Mouse (Mus musculus): ENCODE measurements around the gene Notch4. TPM values are rescaled to one million over a fixed set of nuclear protein-coding genes. Genes with fewer than 3 reads are reported as not detected.
A peak's percentile ranks its signal among the peaks of the same experiment; 100 is the strongest.
"Not testable (repeated sequence)": the region's sequence is repeated elsewhere in the genome, so short reads cannot be mapped to it uniquely, and the experiment has no call there.

Notch4 gene
- 8.7 and 10.0 TPM in 2 replicates for polyA plus RNA-seq (2016; fragmentation: Nextera tagmentation; extraction: Ambion mirVana)

DNA sequence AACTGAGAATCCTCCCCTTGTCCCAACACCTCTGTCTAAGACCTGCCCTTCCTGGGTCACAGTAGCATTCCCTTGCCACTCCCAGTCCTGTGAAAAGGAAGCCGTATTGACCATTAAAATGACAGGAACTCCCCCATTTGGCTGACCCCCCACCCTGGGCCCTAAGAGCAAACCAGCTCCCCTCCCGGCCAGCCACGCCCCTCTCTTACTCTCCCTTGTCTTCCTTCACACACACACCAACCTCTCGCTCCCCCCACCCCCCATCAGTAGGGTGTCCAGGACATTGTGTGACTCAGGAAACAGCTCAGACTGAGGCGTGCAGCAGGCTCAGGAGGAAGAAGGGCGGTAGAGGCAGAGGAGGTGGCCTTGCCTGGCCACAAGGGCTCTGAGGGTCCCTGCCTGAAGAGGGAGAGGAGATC, at the start of gene Notch4:
Gene Notch4 (plus strand): TSS at position 266 of the 419 bp plus-strand sequence.
- H3K27me3 ChIP-seq (ENCODE audit: low read depth, poor library complexity, severe bottlenecking): no peaks in the 10 kb centered on the region
- peaks cover 15% of the 10 kb centered on the region for H3K4me1 ChIP-seq
- peak within 1 kb of the TSS; percentile 63 for H3K27ac ChIP-seq (replicated peaks)
- no peaks in the 10 kb centered on the region for H3K36me3 ChIP-seq
- WGBS: 12% methylated on average over 6 of the region's 6 CpGs
- H3K9me3 ChIP-seq (replicated peaks): no peaks in the 10 kb centered on the region
- DNase-seq (ENCODE audit: low spot score): no peak
- peak within 1 kb of the TSS; percentile 20 for H3K4me3 ChIP-seq

DNA sequence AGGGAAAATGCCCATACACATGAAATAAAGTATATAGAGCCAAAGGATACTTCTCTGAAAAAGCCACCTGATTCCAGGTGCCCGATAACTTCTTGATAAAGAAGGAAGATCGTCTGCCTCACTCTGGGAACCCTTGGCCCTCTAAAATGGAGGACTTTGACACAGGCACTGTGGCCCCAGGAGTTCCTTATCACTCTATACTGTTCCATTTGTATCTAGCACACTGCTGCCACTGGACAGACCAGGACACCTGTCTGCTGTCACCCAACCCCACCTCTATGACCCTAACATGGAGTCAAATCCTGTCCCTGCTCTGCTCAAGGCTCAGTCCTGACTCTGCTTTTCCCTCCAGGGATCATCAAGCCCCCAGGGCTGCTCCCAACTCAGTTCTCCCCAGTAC, 47.6 kb upstream of the Notch4 start:
- H3K9me3 ChIP-seq (replicated peaks): no peaks in the 10 kb centered on the region
- no peak overlapping the region for H3K27ac ChIP-seq (replicated peaks)
- no peaks in the 10 kb centered on the region for H3K27me3 ChIP-seq (ENCODE audit: low read depth, poor library complexity, severe bottlenecking)
- no peaks in the 10 kb centered on the region for H3K36me3 ChIP-seq
- WGBS: 87% methylated on average over 2 of the region's 2 CpGs
- no peaks in the 10 kb centered on the region for H3K4me1 ChIP-seq
- no peak overlapping the region for H3K4me3 ChIP-seq
- no peak for DNase-seq (ENCODE audit: low spot score)

DNA sequence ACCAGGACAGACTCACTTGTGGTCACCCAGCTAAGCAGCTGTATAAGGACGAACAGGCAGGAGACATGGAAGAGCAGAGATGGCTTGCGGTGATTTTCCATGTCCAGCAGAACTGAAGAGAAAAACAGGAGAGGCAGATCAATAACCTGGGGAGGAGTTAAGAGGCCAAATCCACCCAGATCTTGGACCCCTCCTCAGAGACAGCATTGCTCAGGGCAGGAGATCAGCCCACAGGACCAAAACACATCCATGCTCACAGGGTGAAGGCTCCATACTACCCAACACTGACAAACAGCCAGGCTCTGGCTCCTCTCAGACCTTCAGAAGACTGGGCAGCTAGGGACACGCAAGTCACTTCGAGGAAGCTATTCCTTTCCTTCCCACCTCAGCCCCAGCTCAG, 46.8 kb upstream of the Notch4 start, which contains the start of gene Btnl6:
Gene Btnl6 (minus strand): TSS at position 101 of the 400 bp plus-strand sequence.
- Histone ChIP-seq H3K36me3 (no peaks in the 10 kb centered on the region), H3K27ac (replicated peaks) (no peak within 1 kb of the TSS), H3K4me1 (no peaks in the 10 kb centered on the region), H3K27me3 (ENCODE audit: low read depth, poor library complexity, severe bottlenecking) (no peaks in the 10 kb centered on the region), H3K9me3 (replicated peaks) (no peaks in the 10 kb centered on the region), H3K4me3 (no peak within 1 kb of the TSS)
- WGBS: 84% methylated on average over 4 of the region's 4 CpGs
- no peak for DNase-seq (ENCODE audit: low spot score)

DNA sequence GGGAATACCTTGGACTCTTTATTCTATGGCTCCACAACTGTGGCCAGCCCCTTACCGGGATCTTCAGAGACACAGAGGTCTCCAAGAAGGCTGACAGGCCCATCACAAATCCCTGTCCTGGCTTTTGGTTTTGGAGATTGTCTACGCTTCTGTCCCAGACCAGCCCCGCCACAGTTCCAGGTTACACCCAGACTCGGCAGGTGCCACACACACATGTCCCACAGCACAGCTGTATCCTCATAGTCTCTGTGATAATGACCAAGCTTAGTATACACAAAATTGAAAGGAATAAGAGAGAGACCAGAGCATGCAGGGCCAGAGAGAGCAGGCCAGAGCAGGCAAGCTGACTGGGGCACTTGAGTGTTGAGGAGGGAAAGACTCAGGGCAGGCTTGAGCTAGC, 46.3 kb upstream of the Notch4 start:
- Histone ChIP-seq H3K9me3 (replicated peaks) (no peaks in the 10 kb centered on the region), H3K27ac (replicated peaks) (no peak overlapping the region), H3K36me3 (no peaks in the 10 kb centered on the region), H3K4me3 (no peak overlapping the region), H3K27me3 (ENCODE audit: low read depth, poor library complexity, severe bottlenecking) (no peaks in the 10 kb centered on the region), H3K4me1 (no peaks in the 10 kb centered on the region)
- WGBS: 88% methylated on average over 4 of the region's 4 CpGs
- no peak for DNase-seq (ENCODE audit: low spot score)

DNA sequence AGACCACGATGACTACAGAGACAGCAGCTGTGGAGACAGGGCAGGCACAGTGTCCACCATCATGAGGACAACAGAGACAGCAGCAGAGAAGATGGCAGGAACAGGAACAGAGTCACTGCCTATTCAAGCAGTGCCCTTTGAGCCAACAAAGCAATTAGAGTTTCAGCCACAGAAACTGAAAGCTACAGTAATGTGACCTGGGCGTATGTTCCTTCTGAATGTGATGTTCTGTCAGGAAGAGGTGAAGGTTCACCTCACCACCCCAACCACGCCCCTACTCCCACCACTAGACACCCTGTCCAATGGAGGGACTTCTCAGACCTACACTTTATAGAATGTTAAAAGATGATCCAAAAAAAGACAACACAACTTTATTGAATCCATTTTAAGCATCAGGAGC, 45.5 kb upstream of the Notch4 start:
- not testable (repeated sequence) for H3K4me1 ChIP-seq; H3K4me3 ChIP-seq; H3K27me3 ChIP-seq (ENCODE audit: low read depth, poor library complexity, severe bottlenecking); H3K27ac ChIP-seq (replicated peaks); H3K9me3 ChIP-seq (replicated peaks); H3K36me3 ChIP-seq; DNase-seq (ENCODE audit: low spot score)
- WGBS: 63% methylated on average over 3 of the region's 3 CpGs

DNA sequence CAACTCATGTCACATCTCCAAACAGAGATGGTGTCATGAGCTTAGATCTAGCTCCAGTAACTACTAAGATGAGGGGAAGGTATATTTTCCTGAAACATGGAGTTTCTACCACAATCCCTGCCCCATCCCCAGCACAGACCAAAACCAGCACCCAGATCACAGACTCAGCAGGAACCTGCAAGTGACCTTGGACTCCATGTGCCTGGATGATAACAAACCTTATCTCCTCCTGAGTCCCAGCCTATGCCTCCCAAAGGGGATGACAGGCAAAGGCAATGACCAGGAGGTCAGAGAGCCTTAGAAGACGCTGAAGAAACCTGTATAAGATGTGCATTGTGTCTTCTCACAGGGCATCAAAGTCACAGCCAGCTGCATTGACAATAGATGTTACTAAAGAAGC, 45.1 kb upstream of the Notch4 start:
- no peak overlapping the region for H3K4me3 ChIP-seq
- no peaks in the 10 kb centered on the region for H3K4me1 ChIP-seq

DNA sequence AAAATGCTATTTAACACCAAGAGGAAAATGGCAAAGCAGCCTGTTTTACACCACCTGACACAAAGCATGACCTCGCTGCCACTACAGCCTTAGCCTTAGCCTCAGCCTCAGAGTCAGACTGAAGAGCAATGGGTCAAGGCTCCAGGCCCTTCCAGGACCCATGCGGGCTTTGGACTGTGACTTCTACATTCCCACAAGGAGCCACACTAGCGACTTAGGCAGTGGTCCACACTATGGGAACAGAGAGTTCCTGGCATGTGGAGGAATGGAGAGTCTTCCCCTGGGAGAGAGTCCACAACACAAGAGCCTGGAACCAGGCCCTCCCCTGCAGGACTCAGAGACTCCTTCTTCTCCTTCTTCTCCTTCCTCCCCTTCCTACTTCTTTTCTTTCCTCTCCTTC, 31.4 kb upstream of the Notch4 start:
- no peak for DNase-seq (ENCODE audit: low spot score)
- no peak overlapping the region for H3K4me3 ChIP-seq
- 84% methylated on average over 3 of the region's 3 CpGs for WGBS
- H3K9me3 ChIP-seq (replicated peaks): no peaks in the 10 kb centered on the region
- no peaks in the 10 kb centered on the region for H3K36me3 ChIP-seq
- H3K4me1 ChIP-seq: no peaks in the 10 kb centered on the region
- H3K27me3 ChIP-seq (ENCODE audit: low read depth, poor library complexity, severe bottlenecking): no peaks in the 10 kb centered on the region
- H3K27ac ChIP-seq (replicated peaks): no peak overlapping the region

More for the DNA sequence above, 45.1 kb upstream of the Notch4 start:
- Histone ChIP-seq H3K27ac (replicated peaks) (no peak overlapping the region), H3K27me3 (ENCODE audit: low read depth, poor library complexity, severe bottlenecking) (no peaks in the 10 kb centered on the region), H3K9me3 (replicated peaks) (no peaks in the 10 kb centered on the region), H3K36me3 (no peaks in the 10 kb centered on the region)
- DNase-seq (ENCODE audit: low spot score): no peak
- WGBS: 74% methylated on average over 1 of the region's 1 CpGs

DNA sequence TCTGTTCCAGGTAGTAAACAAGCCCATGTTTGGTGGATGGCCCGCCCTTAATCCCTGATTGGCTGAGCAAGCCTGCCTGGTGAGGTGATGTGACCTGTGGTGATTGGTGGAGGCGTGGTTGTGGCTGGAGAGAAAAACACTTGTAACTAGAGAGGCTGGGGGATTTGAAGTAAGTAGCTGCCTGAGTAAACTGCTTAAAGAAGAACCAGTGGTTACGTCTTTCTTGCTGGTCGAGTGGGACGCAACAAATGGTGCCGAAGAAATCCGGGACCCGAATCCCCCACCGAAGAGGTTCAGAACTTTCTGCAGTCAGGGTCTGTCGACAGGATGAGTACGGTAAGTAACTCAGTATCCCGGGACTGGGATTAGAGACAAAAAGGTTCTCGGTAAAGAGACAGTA, 20.5 kb upstream of the Notch4 start:
- H3K27ac ChIP-seq (replicated peaks); DNase-seq (ENCODE audit: low spot score); H3K36me3 ChIP-seq; H3K9me3 ChIP-seq (replicated peaks); H3K27me3 ChIP-seq (ENCODE audit: low read depth, poor library complexity, severe bottlenecking); H3K4me3 ChIP-seq; H3K4me1 ChIP-seq: not testable (repeated sequence)
- 92% methylated on average over 13 of the region's 13 CpGs for WGBS

DNA sequence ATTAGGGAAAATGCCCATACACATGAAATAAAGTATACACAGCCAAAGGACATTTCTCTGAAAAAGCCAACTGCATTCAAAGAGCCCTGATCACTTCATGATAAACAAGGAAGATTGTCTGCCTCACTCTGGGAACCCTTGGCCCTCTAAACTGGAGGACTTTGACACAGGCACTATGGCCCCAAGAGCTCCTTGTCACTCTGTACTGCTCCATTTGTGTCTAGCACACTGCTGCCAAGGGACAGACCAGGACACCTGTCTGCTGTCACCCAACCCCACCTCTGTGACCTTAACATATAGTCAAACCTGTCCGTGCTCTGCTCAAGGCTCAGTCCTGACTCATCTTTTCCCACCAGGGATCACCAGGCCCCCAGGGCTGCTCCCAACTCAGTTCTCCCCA, 17.3 kb upstream of the Notch4 start:
- H3K27me3 ChIP-seq (ENCODE audit: low read depth, poor library complexity, severe bottlenecking): no peaks in the 10 kb centered on the region
- WGBS: 96% methylated on average over 1 of the region's 1 CpGs
- no peaks in the 10 kb centered on the region for H3K4me1 ChIP-seq
- no peaks in the 10 kb centered on the region for H3K9me3 ChIP-seq (replicated peaks)
- no peaks in the 10 kb centered on the region for H3K36me3 ChIP-seq
- no peak for DNase-seq (ENCODE audit: low spot score)
- no peak overlapping the region for H3K27ac ChIP-seq (replicated peaks)
- no peak overlapping the region for H3K4me3 ChIP-seq

DNA sequence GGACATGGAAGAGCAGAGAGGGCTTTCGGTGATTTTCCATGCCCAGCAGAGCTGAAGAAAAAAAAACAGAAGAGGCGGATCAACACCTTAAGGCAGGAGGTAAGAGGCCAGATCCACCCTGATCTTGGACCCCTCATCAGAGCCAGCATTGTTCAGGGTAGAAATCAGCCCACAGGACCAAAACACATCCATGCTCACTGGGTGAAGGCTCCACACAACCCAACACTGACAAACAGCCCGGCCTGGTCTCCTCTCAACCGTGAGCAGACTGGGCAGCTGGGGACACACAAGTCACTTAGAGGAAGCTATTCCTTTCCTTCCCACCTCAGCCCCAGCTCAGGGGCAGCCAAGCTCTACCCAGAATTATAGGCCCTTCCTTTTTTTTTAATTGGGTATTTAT, 16.5 kb upstream of the Notch4 start:
- DNase-seq (ENCODE audit: low spot score): no peak
- Histone ChIP-seq H3K27ac (replicated peaks) (no peak overlapping the region), H3K9me3 (replicated peaks) (no peaks in the 10 kb centered on the region), H3K27me3 (ENCODE audit: low read depth, poor library complexity, severe bottlenecking) (no peaks in the 10 kb centered on the region), H3K4me1 (no peaks in the 10 kb centered on the region), H3K36me3 (no peaks in the 10 kb centered on the region), H3K4me3 (no peak overlapping the region)
- 92% methylated on average over 4 of the region's 4 CpGs for WGBS

DNA sequence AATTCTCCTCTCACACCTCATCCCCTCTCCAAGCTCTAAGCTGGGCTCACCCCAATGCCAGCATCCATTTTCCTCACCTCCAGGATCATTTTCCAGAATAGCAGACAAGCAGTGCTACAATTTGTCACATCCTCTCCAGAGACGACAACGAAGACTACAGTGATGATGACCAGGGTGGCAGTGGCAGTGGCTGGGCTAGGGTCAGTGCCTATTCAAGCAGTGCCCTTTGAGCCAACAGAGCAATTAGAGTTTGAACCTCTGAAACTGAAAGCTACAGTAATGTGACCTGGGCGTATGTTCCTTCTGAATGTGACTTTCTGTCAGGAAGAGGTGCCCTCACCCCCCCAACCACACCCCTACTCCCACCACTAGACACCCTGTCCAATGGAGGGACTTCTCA, 14.9 kb upstream of the Notch4 start:
- 92% methylated on average over 3 of the region's 3 CpGs for WGBS

DNA sequence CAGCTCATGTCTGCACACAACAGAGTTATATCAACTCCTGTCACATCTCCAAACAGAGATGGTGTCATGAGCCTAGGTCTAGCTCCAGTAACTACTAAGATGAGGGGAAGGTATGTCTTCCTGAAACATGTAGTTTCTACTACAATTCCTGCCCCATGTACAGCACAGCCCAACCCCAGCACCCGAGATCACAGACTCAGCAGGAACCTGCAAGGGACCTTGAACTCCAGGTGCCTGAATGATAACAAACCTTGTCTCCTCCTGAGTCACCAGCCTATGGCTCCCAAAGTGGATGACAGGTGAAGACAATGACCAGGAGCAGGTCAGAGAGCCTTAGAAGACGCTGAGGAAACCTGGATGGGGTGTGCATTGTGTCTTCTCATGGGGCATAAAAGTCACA, 14.2 kb upstream of the Notch4 start:
- H3K4me3 ChIP-seq: no peak overlapping the region
- 79% methylated on average over 2 of the region's 2 CpGs for WGBS
- H3K36me3 ChIP-seq: no peaks in the 10 kb centered on the region
- no peaks in the 10 kb centered on the region for H3K4me1 ChIP-seq
- H3K9me3 ChIP-seq (replicated peaks): no peaks in the 10 kb centered on the region
- DNase-seq (ENCODE audit: low spot score): no peak
- H3K27me3 ChIP-seq (ENCODE audit: low read depth, poor library complexity, severe bottlenecking): no peaks in the 10 kb centered on the region
- no peak overlapping the region for H3K27ac ChIP-seq (replicated peaks)

More for the DNA sequence above, 14.9 kb upstream of the Notch4 start:
- H3K36me3 ChIP-seq: no peaks in the 10 kb centered on the region
- H3K27me3 ChIP-seq (ENCODE audit: low read depth, poor library complexity, severe bottlenecking): no peaks in the 10 kb centered on the region
- no peak overlapping the region for H3K27ac ChIP-seq (replicated peaks)
- DNase-seq (ENCODE audit: low spot score): no peak
- no peaks in the 10 kb centered on the region for H3K9me3 ChIP-seq (replicated peaks)
- H3K4me1 ChIP-seq: no peaks in the 10 kb centered on the region
- H3K4me3 ChIP-seq: no peak overlapping the region

DNA sequence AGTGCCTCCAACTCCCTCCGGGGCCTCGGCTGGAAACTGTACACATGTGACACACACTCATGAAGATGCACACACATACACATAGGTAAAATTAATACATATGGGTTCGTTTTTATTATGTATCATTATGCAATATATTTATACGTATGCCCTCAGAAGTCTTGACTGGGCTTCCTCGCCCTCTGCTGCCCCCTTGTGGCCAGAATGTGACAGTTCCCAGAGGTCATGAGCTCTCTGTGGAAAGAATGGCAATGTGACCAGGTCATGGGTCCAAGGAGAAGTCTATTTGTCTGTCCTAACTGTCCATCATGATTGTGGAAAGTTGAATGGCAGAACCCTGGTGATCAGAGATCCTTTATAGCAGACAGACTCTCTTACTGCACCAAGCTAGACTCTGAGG, 8.6 kb upstream of the Notch4 start:
- Histone ChIP-seq H3K36me3 (no peaks in the 10 kb centered on the region), H3K4me1 (no peaks in the 10 kb centered on the region), H3K9me3 (replicated peaks) (no peaks in the 10 kb centered on the region), H3K4me3 (no peak overlapping the region), H3K27me3 (ENCODE audit: low read depth, poor library complexity, severe bottlenecking) (no peaks in the 10 kb centered on the region), H3K27ac (replicated peaks) (no peak overlapping the region)
- 31% methylated on average over 5 of the region's 5 CpGs for WGBS
- peak; percentile 74 for DNase-seq (ENCODE audit: low spot score)

DNA sequence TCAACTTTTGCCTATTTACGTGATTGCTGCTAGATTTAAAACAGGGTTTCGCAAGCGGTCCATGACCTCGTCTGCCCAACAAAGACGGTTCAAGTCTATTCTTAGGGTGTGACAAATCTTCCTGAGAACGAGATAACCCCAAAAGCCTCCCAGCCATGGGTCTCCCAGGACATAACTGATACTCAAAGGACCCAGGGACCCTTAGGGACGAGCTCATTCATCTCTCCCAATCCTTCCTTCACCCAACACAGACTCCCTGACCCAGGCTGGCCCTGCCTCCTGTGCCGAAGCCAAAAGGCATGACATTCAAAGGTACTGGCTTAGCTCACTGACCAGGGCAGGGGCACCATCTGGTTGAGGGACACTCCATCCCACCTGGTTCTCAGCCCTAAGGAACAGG, 7.7 kb upstream of the Notch4 start:
- Histone ChIP-seq H3K4me3 (no peak overlapping the region), H3K27ac (replicated peaks) (no peak overlapping the region), H3K9me3 (replicated peaks) (no peaks in the 10 kb centered on the region), H3K4me1 (peaks cover 4% of the 10 kb centered on the region), H3K36me3 (no peaks in the 10 kb centered on the region), H3K27me3 (ENCODE audit: low read depth, poor library complexity, severe bottlenecking) (no peaks in the 10 kb centered on the region)
- WGBS: 87% methylated on average over 8 of the region's 8 CpGs
- DNase-seq (ENCODE audit: low spot score): no peak

All from midbrain, embryonic 10.5 days (tissue).